Mouse (Mus musculus): ENCODE data around the gene Rbm28. TPM values are rescaled to one million over a fixed set of nuclear protein-coding genes. Genes with fewer than 3 reads are reported as not detected.

The Rbm28 gene
- total and polyA plus RNA-seq, 3 experiments = 4.6 to 18.8 (median 18.4) TPM

- H3K9ac ChIP-seq (ENCODE audit: low read depth, low read length) = no peak overlapping the region
- H3K4me3 ChIP-seq = peak overlapping the region; percentile 62
- no peaks in the 10 kb centered on the region for H3K27me3 ChIP-seq (ENCODE audit: control insufficient read depth, insufficient read depth, low read length)
- WGBS = 61% methylated on average over 8 of the region's 8 CpGs
- intact Hi-C loops (cut with DNase I) = loop anchor here (2.0 kb wide), 1 partner anchor 13 kb away; no protein-coding TSS in a partner anchor
- DNase-seq = no peak
- TF ChIP-seq CTCF (IDR thresholded peaks at IDR 0.05) = no peak
- no peak for TF ChIP-seq POLR2A (IDR thresholded peaks at IDR 0.05; ENCODE audit: insufficient read depth, low read depth, low read length)
- TF ChIP-seq EP300 (IDR thresholded peaks at IDR 0.05; ENCODE audit: insufficient read depth, low read depth, low read length) = no peak
- H3K36me3 ChIP-seq (ENCODE audit: control insufficient read depth, insufficient read depth, low read length) = no peaks in the 10 kb centered on the region
- no peaks in the 10 kb centered on the region for H3K79me2 ChIP-seq (replicated peaks; ENCODE audit: control insufficient read depth, insufficient read depth, low read length)
- peak overlapping the region; percentile 74 for H3K27ac ChIP-seq
- H3K4me1 ChIP-seq (ENCODE audit: control insufficient read depth, insufficient read depth, low read length) = no peaks in the 10 kb centered on the region
Measured at GRCm38 (mm10) chr6:29179843-29180242, 15.0 kb upstream of the Rbm28 start.

GRCm38 (mm10) chr6:29178888-29179658 is 14.3 kb upstream of the Rbm28 start, which contains the start of gene Prrt4:
TSS of gene Prrt4 (minus strand) at chr6:29179584.
- no peaks in the 10 kb centered on the region for H3K4me1 ChIP-seq (ENCODE audit: control insufficient read depth, insufficient read depth, low read length)
- 1% methylated on average over 73 of the region's 79 CpGs for WGBS
- no peaks in the 10 kb centered on the region for H3K79me2 ChIP-seq (replicated peaks; ENCODE audit: control insufficient read depth, insufficient read depth, low read length)
- TF ChIP-seq EP300 (IDR thresholded peaks at IDR 0.05; ENCODE audit: insufficient read depth, low read depth, low read length) = no peak
- TF ChIP-seq POLR2A (IDR thresholded peaks at IDR 0.05; ENCODE audit: insufficient read depth, low read depth, low read length) = 0 out of 2 replicates have a peak, but pooled peaks have one; percentile 23
- peak; percentile 80 to 84 for DNase-seq
- intact Hi-C loops (cut with DNase I) = loop anchor here (2.0 kb wide), 1 partner anchor 14 kb away; no protein-coding TSS in a partner anchor
- H3K27ac ChIP-seq = peak within 1 kb of the TSS; percentile 74
- no peaks in the 10 kb centered on the region for H3K27me3 ChIP-seq (ENCODE audit: control insufficient read depth, insufficient read depth, low read length)
- no peaks in the 10 kb centered on the region for H3K36me3 ChIP-seq (ENCODE audit: control insufficient read depth, insufficient read depth, low read length)
- H3K9ac ChIP-seq (ENCODE audit: low read depth, low read length) = peak within 1 kb of the TSS; percentile 45
- peak within 1 kb of the TSS; percentile 62 for H3K4me3 ChIP-seq

- no peaks in the 10 kb centered on the region for H3K4me1 ChIP-seq (ENCODE audit: control insufficient read depth, insufficient read depth, low read length)
- H3K9ac ChIP-seq (ENCODE audit: low read depth, low read length) = peak overlapping the region; percentile 45
- WGBS = 56% methylated on average over 17 of the region's 17 CpGs
- intact Hi-C loops (cut with DNase I) = loop anchor here (2.0 kb wide), 1 partner anchor 15 kb away; no protein-coding TSS in a partner anchor
- H3K27ac ChIP-seq = no peak overlapping the region
- H3K4me3 ChIP-seq = no peak overlapping the region; the same call in 1 of the 2 replicates
- no peak for DNase-seq
- H3K36me3 ChIP-seq (ENCODE audit: control insufficient read depth, insufficient read depth, low read length) = no peaks in the 10 kb centered on the region
- H3K79me2 ChIP-seq (replicated peaks; ENCODE audit: control insufficient read depth, insufficient read depth, low read length) = no peaks in the 10 kb centered on the region
- no peaks in the 10 kb centered on the region for H3K27me3 ChIP-seq (ENCODE audit: control insufficient read depth, insufficient read depth, low read length)
- no peak for TF ChIP-seq POLR2A (IDR thresholded peaks at IDR 0.05; ENCODE audit: insufficient read depth, low read depth, low read length)
- peak; percentile 41 for TF ChIP-seq CTCF (IDR thresholded peaks at IDR 0.05)
Measured at GRCm38 (mm10) chr6:29177901-29178879, 13.4 kb upstream of the Rbm28 start.

GRCm38 (mm10) chr6:29175113-29175512 is 10.3 kb upstream of the Rbm28 start:
- TF ChIP-seq POLR2A (IDR thresholded peaks at IDR 0.05; ENCODE audit: insufficient read depth, low read depth, low read length) (no peak), CTCF (IDR thresholded peaks at IDR 0.05) (no peak), EP300 (IDR thresholded peaks at IDR 0.05; ENCODE audit: insufficient read depth, low read depth, low read length) (no peak)
- WGBS = 84% methylated on average over 3 of the region's 3 CpGs
- Histone ChIP-seq H3K27me3 (ENCODE audit: control insufficient read depth, insufficient read depth, low read length) (peaks cover 5% of the 10 kb centered on the region), H3K4me3 (no peak overlapping the region), H3K36me3 (ENCODE audit: control insufficient read depth, insufficient read depth, low read length) (no peaks in the 10 kb centered on the region), H3K4me1 (ENCODE audit: control insufficient read depth, insufficient read depth, low read length) (no peaks in the 10 kb centered on the region; the same call in 1 of the 2 replicates), H3K27ac (no peak overlapping the region), H3K9ac (ENCODE audit: low read depth, low read length) (no peak overlapping the region), H3K79me2 (replicated peaks; ENCODE audit: control insufficient read depth, insufficient read depth, low read length) (no peaks in the 10 kb centered on the region)
- no peak for DNase-seq
- intact Hi-C loops (cut with DNase I) = no loop called here

GRCm38 (mm10) chr6:29174368-29174767 is 9.6 kb upstream of the Rbm28 start:
- WGBS = 41% methylated on average over 7 of the region's 7 CpGs
- intact Hi-C loops (cut with DNase I) = no loop called here
- H3K27me3 ChIP-seq (ENCODE audit: control insufficient read depth, insufficient read depth, low read length) = peaks cover 6% of the 10 kb centered on the region
- no peak overlapping the region for H3K9ac ChIP-seq (ENCODE audit: low read depth, low read length)
- DNase-seq = no peak
- no peak overlapping the region for H3K4me3 ChIP-seq
- TF ChIP-seq EP300 (IDR thresholded peaks at IDR 0.05; ENCODE audit: insufficient read depth, low read depth, low read length) (no peak), POLR2A (IDR thresholded peaks at IDR 0.05; ENCODE audit: insufficient read depth, low read depth, low read length) (no peak), CTCF (IDR thresholded peaks at IDR 0.05) (no peak)
- no peaks in the 10 kb centered on the region for H3K79me2 ChIP-seq (replicated peaks; ENCODE audit: control insufficient read depth, insufficient read depth, low read length)
- H3K27ac ChIP-seq = no peak overlapping the region
- H3K36me3 ChIP-seq (ENCODE audit: control insufficient read depth, insufficient read depth, low read length) = no peaks in the 10 kb centered on the region
- no peaks in the 10 kb centered on the region; the same call in 1 of the 2 replicates for H3K4me1 ChIP-seq (ENCODE audit: control insufficient read depth, insufficient read depth, low read length)

Measured in heart, adult 2 months (tissue).